ENCODE assay signal across 11 mouse cellular contexts in genomic region chr14:44070595-44070994, GRCm38 (mm10). TPM values are rescaled to one million over a fixed set of nuclear protein-coding genes. Genes with fewer than 3 reads are reported as not detected.
"Had no signal": no experiment of that assay in that cellular context is flagged by ENCODE, and none has a peak within 500 bp of the region (broad histone marks: within the 10 kb centered on the region; RNA-seq: fewer than 3 reads in every experiment).

No protein-coding gene starts in this region.

RNA-seq across cellular contexts. Expression of gene Ear2, which starts 31.9 kb away (rescaled TPM):
- total RNA-seq: left cerebral cortex, adult 2 months; left cerebral cortex, adult 8-10 months; left cerebral cortex, postnatal 10 days; left cerebral cortex, postnatal 25 days; midbrain, postnatal 0 days had no signal

RNA-seq across cellular contexts. Expression of gene Gm3327, which starts 53.1 kb away (rescaled TPM):
- total RNA-seq: left cerebral cortex, adult 2 months; left cerebral cortex, adult 8-10 months; left cerebral cortex, postnatal 10 days; left cerebral cortex, postnatal 14 days; left cerebral cortex, postnatal 25 days; left cerebral cortex, postnatal 36 days; left cerebral cortex, postnatal 4 days; liver, adult 2 months; megakaryocyte-erythroid progenitor cell, adult 5-6 weeks; midbrain, postnatal 0 days; monocyte, adult 5-6 weeks had no signal
